Mouse (Mus musculus): ENCODE data around the gene Mark1.

GRCm38 (mm10) chr1:184871506-184871905 is 127.9 kb downstream of the Mark1 start:
- TF ChIP-seq POLR2A (IDR thresholded peaks at IDR 0.05; ENCODE audit: borderline replicate concordance, extremely low read depth, insufficient read depth, insufficient read length, poor library complexity, severe bottlenecking) (no peak), CTCF (IDR thresholded peaks at IDR 0.05; ENCODE audit: borderline replicate concordance, extremely low read depth, insufficient read depth, insufficient read length) (no peak)
